Mouse (Mus musculus): Measurements from ENCODE around the gene Rnf180. TPM values are rescaled to one million over a fixed set of nuclear protein-coding genes. Genes with fewer than 3 reads are reported as not detected.

Rnf180 gene
- total RNA-seq, 2 experiments from 2014 or later: 12.7 to 16.2 TPM

- DNase-seq: no peak
These were observed 162.2 kb downstream of the Rnf180 start for GRCm38 (mm10) chr13:105132370-105132769.

DNA sequence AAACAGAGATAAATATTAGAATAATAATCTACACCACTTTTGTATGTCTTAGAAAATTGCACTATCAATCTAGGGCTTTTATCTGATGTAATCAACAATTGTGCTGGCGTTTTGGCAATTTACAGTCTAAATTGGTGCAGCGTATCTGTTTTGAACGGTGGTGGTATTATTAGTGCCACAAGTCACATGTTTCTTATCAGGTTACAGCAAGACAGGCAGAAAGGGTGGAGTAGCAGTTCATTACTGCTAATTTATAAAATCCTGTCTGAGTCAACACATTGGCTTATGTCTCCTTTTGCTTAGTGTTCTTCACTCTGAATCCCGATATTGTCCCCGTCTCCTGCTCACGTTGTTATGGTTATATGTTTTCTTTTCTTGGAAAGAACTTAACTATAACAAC, 164.5 kb downstream of the Rnf180 start:
- DNase-seq: no peak

- DNase-seq: no peak
These were observed 172.5 kb downstream of the Rnf180 start for GRCm38 (mm10) chr13:105122092-105122491.

DNA sequence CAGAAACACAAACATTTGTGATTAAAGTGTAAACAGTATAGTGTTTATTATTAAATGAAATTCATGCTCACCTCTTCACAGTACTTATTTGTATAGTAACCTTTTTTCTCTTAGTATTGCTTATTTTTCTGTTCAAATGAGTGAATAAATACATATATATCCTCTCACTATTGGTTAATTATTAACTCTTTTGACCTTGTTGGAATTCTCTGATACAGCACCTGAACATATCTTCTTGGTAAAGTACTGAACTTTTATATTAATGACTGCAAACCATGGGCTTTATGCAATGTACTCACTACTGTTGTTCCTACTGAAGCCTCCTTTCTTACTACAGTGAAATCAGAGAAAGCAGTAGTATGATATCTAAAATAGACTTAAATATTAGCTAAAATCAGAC, 173.0 kb downstream of the Rnf180 start:
- DNase-seq: no peak

GRCm38 (mm10) chr13:105111599-105111998, 183.0 kb downstream of the Rnf180 start:
- no peak for DNase-seq

DNA sequence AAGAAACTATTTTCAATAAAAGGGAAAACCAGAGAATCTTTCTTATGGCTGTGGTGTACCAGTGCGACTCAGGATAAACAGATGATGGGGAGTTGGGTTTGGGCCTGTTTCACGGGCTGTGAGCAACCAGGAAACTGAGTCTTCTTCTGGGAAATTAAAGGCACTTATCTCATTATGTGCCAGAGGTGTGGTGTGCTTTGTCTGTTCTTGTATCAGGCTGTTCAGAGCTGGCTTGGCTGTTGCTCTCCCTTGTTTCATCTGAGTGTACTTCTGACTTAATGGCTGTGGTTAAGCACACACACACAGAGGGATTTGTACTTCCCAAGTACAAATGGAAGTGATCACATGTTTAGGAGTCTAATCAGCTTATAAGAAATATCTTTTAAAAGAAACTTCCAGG, 190.2 kb downstream of the Rnf180 start:
- DNase-seq: no peak

DNA sequence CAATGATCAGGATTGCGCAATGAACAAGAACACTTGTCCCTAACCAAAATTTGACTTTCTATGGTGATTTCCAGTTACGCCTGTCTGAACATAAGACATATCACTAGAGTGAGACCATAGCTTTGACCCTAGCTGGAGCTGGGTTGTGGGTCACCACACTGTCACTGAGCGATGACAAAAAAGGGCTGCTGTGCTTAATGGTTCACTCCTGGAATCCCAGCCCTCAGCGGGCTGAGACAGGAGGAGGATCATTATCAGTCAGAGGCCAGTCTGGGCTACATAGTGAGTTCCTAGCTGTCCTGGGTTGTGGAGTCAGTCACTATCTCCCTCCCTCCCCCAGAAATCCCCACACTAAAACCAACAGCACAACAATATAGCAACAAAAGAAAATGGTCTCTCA, 193.9 kb downstream of the Rnf180 start:
- no peak for DNase-seq

DNA sequence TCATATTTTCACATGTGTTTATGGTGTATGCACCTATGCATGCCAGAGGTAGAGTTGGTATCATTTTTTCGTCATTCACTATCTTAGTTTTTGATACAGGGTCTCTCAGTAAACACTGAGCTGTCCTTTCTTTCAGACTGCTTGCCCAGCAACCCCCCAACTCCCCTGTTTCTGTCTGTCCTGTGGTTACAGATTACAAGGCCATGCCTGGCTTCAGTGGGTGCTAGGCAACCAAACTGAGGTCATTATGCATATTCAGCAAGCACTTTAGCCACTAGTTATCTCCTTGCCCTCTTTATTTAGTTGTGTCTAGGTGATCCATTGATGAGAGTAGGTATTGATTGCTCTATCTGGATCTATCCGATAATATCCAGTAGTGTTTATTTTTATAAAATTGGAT, 198.3 kb downstream of the Rnf180 start:
- DNase-seq: no peak

- no peak for DNase-seq
These were observed 205.3 kb downstream of the Rnf180 start for GRCm38 (mm10) chr13:105089276-105089675.

GRCm38 (mm10) chr13:105081862-105082261, 212.8 kb downstream of the Rnf180 start, which contains the start of gene 4933425L06Rik:
4933425L06Rik (plus strand) TSS chr13:105082122.
- DNase-seq: no peak

Other genes starting within 250 kb of the Rnf180 start
- gene Rgs7bp, start 239.9 kb downstream of the Rnf180 start, total RNA-seq (2021): 1 to 10 TPM; 1.1 to 1.3 TPM
- gene 4933425L06Rik, start 212.7 kb downstream of the Rnf180 start, total RNA-seq (2021): not detected
- not detected for gene Htr1a, start 148.8 kb upstream of the Rnf180 start, total RNA-seq (2021)

All from adrenal gland, postnatal 36 days (tissue).